Mouse (Mus musculus): ENCODE measurements around the gene Erg.
A peak's percentile ranks its signal among the peaks of the same experiment; 100 is the strongest.

The Erg gene

DNA sequence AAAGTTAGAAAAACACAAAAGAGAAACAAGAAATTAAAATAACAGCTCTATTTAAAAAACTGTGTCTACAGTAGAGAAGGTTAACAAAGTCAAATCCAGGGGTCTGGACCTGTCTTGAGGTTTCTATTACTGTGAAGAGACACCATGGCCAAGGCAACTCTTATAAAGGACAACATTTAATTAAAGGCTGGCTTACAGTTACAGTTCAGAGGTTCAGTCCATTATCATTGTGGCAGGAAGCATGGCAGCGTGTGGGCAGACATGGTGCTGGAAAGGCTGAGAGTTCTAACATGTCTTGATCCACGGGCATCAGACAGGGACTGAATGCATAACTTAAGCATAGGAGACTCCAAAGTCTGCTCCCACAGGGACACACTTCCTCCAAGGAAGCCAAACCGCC lies 111.4 kb downstream of the Erg start:
- no peak for DNase-seq

DNA sequence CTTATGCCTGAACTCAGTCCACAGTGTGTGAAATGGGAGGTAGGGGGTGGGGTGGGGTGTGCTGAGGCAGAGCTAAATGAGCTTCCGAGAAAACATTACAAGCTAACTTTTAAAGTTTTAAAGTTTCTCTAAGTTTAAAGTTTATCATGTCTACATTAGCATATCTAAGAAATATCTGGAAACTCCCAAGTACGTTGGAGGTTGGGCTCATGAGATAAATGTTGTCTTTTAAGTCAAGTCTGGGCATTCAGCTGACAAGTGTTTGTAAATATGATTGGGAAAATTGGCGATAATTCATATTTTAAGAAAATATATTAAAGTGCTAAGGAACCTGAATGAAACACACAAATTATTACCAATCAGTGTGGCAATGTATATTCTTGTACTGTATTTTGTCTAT lies 112.4 kb downstream of the Erg start:
- DNase-seq: no peak

DNA sequence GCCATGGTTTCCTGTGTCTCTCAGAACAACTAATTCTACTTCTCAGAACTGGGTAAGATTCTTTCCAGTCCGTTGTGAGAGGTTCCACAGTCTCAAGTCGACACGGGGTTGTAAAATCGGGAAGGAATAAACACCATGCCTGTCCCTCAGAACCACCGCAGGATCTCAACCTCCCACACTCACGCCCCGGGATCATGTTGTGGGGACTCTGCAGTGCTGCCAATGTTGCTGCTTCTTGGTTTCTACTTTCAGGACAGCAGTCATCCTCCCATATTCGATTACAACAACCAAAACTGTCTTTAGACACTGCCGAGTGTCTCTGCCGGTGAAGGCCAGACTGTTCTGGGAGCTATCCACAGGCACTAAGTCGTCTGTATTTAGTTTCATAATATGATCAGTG lies 113.6 kb downstream of the Erg start:
- no peak for DNase-seq

DNA sequence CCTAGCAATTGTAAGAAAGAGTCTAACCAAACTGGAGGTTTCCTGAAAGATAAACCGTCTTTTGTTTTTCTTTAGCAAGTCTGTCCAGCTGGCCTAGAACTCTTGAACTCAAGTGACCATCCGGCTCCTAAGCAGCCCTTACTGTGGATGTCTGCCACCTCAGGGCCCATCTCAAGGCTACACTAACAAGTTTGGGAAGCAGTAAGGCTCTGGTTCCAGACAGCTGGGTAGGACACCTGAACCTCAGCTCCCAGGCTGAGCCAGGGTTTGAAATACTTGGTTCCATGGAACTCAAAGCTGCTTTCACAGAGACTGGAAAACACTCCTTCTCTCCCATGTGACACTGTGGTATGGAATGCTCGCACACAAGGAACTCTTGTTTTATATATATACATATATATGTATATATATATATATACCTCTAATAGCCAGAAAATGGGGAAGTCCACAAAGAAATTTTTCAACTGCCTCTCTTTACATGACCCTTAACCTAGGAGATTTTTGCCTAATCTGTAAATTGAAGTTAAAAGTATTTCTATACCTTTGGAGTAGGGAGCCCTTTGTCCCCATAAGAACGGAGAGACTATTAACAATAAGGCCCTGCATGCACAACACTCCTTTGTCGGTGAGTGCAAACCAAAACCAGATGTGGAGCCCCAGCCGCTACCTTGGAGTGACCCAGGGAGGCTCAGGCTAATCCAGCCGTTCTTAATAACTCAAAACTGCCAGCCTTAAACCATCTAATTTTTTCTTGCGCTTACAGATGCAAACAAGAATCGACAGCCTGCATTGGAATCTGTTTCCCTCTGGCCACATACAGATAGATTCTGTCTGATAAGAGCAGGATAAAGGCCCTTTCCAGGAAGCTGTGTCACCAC lies 116.9 kb downstream of the Erg start:
- no peak for DNase-seq

DNA sequence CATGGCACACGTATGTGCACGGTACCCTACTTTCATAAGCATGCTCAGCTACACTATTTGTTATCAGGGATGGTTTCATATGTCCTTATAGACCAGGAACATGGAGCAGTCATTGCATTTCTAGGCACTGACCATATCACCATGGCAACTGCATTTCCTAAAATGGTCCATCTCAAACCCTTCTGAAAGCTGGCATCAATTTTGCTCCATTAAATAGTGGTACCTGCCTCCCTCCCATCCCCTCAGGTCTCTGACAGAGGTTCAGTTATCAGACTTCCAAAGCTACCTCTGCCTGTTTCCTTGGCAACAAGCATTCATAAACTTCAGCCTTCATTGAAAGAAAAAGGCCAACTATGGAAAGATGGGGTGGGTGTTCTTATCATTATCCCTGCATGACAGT lies 118.5 kb downstream of the Erg start:
- DNase-seq: no peak

DNA sequence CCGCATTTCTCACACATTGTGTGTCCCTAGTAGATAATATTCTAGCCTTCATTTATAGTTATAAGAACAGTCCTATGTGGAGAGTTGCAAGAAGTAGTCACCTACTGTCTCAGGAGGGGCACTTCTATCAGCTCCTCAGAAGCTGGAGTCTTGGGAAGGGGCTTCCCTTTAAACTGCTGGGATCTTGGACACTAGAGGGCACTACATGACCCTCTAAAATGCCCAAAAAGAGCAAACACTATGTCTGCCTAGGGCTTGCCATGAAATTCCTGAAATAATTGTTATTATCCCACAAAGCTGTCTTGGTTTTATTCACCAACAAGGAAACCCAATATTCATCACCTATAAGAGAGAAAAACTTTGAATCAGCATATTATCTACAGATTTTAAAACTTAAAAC lies 119.8 kb downstream of the Erg start:
- no peak for DNase-seq

DNA sequence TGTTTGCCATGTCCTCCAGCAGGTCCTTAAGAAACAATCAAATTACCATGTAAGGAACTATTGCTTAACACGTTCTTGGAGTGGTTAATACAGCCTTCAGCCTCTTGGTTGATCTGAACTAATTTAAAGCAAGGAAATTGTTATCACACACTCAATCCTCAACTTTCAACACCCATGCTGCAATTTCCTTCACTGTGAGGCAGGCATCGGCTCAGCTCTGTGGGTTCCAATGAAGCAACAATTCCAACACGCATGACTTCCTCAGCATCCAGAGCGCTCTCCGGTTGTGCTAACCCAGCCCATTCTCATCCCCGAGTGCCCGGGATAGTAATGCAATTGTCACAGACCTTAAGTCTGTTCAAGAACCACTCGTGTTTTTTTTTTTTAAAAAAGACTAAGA lies 121.8 kb downstream of the Erg start:
- no peak for DNase-seq

DNA sequence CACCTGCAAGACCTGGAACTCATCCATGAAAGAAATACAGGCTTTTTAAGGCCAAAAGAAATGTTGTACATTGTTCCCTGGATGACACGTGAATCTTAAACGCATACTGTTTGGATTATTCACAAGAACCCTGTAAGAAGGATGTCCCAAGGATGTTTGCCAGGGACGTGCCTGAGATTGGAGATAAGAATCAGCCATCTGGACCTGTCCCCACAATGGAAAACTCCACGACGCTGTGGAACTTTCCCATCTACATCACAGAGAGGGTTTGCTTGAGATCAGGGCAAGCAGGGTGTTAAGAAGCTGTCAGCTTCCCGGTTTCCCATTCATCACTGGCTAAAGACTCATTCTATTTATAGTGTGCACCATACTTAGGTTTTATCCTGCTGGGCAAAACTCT lies 122.6 kb downstream of the Erg start:
- DNase-seq: peak; percentile 66 to 76

DNA sequence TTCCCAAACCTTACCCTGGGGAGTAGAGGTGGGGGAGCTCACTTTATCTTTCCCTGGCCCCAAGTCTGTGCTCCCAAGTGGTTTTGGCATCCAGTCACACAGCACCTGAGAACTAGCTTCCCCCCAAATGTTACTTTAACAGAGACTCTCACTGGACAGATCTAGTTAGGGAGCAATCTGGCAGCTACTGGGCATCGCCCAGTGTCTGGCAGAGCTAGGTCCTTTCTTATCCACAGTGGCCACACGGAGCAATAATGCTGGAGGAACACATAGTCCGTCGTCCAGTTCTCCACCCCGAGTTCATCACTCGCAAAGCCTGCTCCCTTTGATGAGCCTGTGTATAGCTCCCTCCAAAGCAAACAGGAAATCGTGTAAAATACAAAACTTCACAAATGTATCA lies 124.5 kb downstream of the Erg start:
- DNase-seq: no peak

DNA sequence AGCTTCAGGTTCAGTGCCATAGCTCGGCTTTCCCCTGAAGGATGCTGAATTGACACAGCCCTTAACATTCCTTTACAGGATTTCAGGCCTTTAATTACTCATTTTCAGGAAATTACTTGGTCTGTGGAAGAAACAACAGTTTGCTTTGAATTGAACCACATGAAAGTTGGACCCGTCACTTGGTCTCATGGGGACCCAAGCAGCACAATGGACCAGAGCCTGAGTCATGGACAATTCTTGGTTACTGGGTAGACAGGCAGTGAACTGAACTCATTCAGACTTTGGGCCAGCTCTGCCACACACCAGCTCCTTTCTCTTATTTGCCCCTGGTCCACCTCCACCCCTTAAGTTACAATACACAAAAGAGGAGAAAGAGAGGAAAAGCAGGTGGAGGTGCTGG lies 126.1 kb downstream of the Erg start:
- DNase-seq: no peak

DNA sequence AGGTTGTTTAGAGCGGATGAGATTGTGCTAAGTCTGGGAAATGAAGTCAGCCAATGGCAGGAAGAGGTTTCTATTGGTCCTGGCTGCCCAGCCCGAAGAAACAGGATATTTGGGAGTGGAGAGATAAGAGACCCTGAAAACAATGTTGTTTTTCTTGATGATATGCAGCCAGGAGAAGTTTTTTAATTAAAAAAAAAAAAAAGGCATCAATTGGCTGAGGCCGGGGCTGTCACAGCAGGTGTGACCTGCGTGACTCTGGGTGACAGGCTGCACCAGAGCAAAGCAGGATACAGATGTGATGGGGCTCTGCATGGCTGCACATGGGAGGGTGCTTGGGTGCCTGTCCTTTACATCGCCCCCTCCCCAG lies 127.1 kb downstream of the Erg start:
- peak; percentile 14 to 53 for DNase-seq

DNA sequence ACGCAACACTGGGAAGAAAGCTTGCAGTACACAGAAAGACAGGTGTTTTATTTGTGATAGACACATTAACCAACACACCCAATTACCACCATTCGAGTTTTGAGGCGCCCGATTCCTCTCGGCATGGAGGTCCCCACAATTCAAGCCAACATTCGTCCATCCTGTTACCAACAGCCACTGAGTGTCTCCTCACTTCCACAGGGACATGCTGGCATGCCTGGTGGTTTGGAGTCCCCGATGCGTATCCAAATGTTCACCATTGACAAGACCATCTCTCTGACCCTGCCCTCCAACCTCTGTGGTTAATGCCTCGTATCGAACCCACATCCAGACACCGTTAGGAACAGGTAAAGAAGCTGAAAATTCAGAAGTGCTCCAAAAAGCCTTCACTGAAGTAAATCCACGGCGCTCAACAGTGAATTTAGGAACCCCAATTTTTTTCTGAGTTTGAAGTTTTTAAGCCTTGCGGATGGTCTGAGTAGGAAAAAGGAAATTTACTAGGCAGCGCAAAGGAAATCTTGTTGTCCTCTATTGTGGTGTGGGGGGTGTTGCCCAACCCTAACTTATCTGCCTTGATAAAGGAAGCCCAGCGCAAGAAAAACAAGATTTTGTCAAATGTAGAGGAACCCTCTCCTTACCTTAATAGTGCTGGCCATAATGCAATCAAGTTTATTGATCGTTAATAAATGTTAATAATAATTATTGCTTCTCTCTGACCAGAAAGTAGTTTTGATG lies 127.6 kb downstream of the Erg start:
- no peak for DNase-seq

DNA sequence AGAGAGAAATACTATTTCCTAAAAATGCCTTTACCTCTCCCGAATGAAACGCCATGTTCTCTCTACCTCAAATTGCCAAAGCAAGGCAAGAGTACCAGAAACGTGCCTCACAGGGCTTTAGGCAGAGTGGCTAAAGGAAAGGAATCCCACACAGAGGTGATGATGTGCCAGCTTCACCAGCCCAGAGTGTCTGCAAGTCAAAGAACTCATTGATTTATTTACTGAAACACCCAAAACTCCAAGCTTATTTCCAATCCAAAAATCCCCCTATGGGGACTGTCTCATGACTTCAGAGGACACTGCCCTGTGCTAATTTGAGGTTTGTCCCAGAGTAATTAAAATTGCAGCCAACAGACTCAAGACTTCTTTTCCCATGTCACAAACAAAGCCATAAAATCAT lies 129.4 kb downstream of the Erg start:
- no peak for DNase-seq

DNA sequence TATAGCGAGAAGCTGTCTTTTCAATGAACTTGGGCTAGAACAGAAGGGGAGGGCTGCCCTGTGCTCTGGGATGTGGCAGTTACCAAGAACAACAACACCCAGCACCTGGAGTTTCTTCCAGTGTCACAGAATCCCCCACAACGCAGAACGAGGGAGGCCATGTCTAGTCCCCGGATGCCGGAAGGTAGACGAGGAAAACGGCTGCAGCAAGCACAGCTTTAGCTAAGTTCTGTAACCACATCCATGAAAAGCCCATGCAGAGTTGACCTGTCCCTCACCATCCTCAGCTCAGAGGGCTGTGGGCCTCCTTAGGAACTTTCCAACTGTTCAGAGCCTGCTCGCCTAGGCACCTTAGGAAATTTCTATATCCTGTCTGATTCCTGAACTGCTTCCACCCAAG lies 130.5 kb downstream of the Erg start:
- DNase-seq: no peak

DNA sequence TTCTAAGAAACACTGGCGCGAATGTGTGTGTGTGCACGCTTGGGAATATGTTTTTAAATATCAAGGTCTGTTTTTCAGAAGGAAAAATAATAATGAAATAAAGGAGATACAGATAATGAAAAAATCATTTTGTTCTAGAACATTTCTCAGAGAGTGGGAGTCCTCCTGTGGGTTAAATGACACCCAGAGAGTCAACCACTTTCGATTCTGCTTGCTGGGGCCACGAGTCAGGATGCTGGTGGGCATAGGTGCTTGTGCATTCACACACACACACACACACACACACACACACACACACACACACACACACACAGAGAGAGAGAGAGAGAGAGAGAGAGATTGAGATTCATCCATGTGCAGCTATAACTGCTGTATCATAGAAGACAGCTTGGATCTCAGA lies 130.9 kb downstream of the Erg start:
- DNase-seq: no peak

DNA sequence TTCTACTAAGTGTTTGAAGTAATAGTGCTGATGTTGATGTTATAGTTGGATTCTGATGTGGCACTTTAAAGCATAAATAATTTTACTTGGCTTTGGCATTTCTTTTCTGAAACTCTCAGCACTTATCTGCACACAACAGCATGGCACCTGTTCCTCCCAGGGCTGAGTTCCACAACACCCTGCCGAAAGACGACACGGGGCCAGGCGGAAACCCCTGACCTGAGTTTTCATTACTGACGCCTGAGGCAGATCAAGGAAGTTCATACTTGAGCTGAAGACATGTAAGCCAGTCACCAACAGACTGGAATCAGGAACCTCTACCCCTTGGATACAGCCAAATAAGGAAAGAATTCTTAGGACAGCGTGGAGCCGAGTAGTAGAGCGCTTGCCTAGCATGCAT lies 134.0 kb downstream of the Erg start:
- DNase-seq: no peak

DNA sequence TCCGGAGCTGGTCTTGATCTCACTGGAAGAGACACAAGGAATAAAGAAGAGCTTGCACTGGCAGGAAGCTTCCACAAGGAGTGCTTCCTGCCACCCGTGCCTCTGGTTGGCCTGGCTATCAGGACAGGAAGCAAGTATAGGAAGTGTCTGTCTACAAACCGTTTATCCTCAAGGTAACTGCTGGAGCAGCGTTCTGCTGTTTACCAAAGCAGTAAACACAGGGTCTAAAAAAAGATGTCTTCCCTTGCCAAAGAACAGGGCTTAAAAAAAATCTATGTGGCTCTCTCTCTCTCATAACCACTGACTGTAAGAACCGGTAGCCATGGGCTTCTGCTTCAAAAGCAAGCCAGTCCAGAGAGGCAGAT lies 137.1 kb downstream of the Erg start:
- DNase-seq: peak; percentile 17 to 55

DNA sequence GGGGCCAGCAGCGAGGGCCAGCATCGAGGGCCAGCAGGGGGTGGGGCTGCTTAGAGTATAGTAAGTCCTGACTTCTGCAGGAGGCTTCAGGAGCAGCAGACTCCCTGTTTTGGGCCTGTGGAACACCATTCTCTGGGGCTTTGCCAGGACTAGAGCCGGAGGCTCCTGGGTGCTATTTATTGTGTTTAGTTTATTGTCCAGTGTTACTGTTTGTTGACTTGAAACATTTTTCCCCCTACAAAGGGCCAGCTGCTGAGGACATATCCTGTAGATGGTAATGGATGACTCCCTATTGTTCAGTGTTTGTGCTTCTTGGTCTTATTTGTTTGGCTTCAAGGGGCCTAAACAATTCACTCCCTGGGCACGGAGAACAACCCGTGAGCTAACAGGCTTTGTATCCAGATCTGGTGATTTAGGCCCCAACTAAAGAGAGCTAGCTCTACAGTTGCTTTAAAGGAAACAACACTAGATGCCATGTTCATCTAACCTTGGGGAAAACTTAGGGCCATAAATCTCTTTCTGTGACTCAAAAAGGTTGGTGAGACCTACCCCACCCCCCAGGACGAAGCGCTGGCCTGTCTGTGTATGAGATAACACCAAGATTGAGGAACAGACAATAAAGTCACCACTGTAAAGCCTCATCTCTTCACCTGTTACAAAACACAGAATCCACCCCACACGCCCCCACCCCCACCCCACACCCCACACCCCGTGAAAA lies 137.6 kb downstream of the Erg start:
- DNase-seq: peak; percentile 9 to 33

DNA sequence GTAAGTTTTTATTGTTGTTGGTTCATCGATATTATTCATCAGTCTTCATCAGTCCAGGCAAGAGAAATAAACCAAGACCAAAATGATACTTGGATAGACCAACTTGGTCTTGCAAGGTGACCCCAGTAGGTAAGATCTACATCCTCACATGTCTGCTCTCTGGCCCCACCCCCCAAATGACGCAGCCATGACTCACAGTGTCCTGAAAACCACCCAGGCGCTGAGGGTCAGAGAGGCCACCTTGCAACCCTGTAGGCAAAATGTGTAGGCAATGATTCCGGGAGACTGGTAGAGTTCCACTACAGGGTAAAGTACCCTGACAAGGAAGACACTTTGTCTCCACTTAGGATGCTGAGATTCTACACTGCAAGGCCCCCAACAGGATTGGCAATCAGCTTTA lies 138.5 kb downstream of the Erg start:
- DNase-seq: no peak

DNA sequence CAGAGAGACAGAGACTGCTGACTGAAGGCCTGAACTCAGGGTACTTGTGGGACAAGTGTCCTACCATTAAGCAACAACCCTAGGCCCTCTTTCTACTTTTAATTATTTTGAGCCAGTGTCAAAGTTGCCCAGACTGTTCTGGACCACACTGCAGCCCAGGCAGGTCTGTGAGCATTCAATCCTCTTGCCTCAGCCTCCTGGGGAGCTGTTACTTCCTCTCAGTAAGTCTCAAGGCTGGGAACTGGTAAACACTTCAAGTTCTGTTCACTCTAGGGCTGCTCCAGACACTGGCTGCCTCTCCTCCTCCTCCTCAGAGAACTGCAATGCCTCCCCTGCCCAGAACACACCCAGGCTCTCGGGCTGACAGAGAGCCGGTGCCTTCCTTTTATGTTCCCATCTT lies 140.0 kb downstream of the Erg start:
- DNase-seq: no peak

DNA sequence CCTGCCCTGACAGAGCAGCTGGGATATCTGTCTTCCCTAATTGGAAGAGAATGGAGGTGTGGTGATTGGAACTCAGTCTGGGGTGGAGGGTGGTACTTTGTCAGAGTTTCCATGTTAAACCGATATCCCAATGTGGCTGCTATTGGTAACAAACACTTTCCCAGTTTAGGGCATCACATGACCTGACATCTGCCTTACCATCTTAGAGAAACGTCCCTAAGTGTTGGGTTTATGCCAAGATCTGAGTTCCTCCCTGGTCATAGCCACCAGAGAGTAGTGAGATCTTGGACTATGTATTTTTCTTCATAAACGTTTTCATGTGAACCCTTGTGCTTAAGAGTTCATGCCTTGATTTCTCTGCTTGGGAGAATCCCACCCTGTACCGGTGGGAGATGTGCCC lies 144.4 kb downstream of the Erg start:
- no peak for DNase-seq

DNA sequence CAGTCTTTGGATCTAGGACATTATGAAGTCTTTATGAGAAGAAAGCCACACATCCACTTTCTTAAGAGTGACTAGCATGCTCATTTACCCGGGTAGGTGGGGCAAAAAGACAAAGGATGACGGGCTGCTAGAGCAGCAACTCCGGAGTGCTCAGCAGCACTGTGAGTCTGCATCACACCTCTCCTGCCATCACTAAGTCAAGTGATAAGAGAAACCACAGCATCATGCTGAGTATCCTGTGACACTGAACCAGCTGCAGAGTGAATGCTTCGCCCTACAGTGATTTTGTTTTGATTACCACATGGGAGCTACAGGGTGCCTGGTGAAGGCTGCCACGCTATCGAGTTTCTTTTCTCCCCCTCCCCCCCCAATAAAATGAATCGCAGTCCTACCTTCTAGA lies 145.2 kb downstream of the Erg start:
- no peak for DNase-seq

DNA sequence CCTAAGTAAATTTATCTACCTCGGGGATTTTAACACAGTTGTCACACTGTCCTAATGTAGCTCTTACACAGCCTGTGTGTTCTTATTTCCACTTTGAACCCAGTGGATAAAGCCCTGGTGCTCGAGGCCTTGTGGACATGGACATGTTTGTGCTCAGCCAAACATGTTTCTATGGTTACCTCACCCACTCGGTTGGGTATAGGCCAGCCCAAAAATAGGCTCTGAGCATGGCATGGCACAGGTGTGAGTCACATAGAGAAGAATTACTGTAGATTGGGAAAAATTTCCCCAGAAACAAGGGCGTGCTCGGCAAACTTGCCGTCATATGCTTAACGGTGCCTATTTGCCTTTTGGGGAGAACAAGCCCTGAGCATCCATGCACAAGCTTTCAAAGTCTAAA lies 146.1 kb downstream of the Erg start:
- no peak for DNase-seq

DNA sequence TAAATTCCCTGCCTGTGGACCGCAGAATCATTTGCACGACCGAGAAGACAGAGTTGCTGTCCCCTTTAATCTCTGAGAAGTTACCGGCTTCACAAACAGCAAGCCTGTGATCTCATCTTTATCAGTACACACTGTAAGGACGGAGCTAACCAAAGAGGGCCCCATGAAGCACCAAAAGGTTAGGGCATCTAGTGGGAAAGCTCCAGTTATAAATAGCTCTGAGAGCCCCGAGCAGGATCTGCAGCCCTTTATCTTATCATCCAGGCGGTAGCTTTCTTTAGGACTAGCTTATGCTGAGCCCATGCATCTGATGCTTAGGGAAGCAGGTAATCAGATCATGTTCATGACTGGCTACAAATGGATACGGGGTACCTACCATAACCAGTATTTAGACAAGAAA lies 146.6 kb downstream of the Erg start:
- no peak for DNase-seq
